Mouse (Mus musculus): ENCODE results near the gene Fam198a.

DNA sequence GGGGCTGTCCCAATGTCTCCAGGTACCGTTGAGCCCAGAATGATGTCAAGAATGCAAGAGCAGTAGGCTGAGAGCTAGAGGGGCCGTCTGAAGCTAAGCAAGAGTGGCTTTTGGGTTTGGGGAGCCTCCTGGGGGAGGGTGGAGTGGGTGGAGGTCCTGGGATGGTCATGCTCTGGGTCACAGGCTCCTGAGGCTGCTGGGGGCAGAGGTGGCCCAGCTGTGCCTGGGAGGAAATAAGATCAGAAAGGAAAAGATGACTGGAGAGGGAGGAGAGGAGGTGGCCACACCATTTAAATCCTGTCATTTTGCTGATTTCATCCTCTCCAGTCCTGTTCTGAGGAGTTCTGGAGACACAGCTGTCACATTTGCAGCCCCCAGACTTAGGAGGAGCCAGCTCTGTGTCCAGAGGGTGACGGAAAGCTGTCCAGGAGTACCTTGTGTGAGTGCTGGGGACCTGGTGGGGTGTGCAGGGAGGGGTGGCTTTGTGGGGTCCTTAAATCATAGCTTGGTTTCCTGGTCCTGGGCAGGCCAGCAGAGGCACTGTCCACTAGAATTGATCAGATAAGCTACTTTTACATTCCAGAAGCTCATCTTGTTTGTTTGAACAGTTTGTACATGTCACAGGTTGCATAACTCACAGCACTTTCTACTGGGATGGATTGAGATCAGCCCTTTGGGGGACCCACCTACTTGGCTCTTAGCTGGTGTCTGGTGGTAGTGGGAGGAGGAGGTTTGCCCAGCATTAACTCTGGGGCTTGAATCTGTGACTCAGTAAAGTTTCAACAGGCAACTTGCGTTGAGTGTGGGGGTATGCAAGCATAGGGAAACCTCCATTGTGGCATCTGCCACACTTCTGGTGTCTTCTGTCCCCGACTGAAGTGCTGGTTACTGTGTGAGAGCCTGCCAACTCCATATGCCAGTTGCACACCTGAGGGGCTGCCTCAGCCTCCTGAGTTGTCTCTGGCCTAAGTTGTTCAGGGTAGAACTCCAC is 48.8 kb upstream of the Fam198a start:
- TF ChIP-seq CTCF (IDR thresholded peaks at IDR 0.05 in 2 of 3, conservative IDR thresholded peaks at IDR 0.05 in 1 of 3; ENCODE audit: control insufficient read depth in 1 of 3, insufficient read depth in 1 of 3, low read depth in 2 of 3, low read length in 3 of 3, poor library complexity in 1 of 3, severe bottlenecking in 1 of 3): no peak
- no peak for TF ChIP-seq E2F4 (IDR thresholded peaks at IDR 0.05; ENCODE audit: borderline replicate concordance, low read depth, low read length)
- no peak for TF ChIP-seq EP300 (IDR thresholded peaks at IDR 0.05; ENCODE audit: low read depth in 1 of 2, low read length in 2 of 2)
- TF ChIP-seq HCFC1 (IDR thresholded peaks at IDR 0.05; ENCODE audit: low read depth, low read length): no peak
- no peak for TF ChIP-seq POLR2A (IDR thresholded peaks at IDR 0.05; ENCODE audit: control insufficient read depth in 1 of 2, insufficient read depth in 1 of 2, low read depth in 1 of 2, low read length in 2 of 2, poor library complexity in 1 of 2)
- no peak for TF ChIP-seq ZNF384 (IDR thresholded peaks at IDR 0.05; ENCODE audit: low read depth, low read length)
- TF ChIP-seq MXI1 (IDR thresholded peaks at IDR 0.05; ENCODE audit: low read depth, low read length): no peak
- no peak for TF ChIP-seq USF1 (IDR thresholded peaks at IDR 0.05; ENCODE audit: low read depth, low read length)
- no peak for TF ChIP-seq MEF2A (IDR thresholded peaks at IDR 0.05; ENCODE audit: extremely low read depth, insufficient replicate concordance, low read depth, low read length, poor library complexity, severe bottlenecking)
- no peak for TF ChIP-seq MAFK (IDR thresholded peaks at IDR 0.05; ENCODE audit: borderline replicate concordance, low read depth, low read length)
- no peak for TF ChIP-seq MAX (IDR thresholded peaks at IDR 0.05; ENCODE audit: low read length)

Data from MEL (cell line).